Mouse (Mus musculus) intestine, embryonic 16.5 days (tissue): Measurements from ENCODE around the gene Acot8. TPM values are rescaled to one million over a fixed set of nuclear protein-coding genes. Genes with fewer than 3 reads are reported as not detected.
"Not testable (repeated sequence)": the region's sequence is repeated elsewhere in the genome, so short reads cannot be mapped to it uniquely, and the experiment has no call there.

Experiments used
- ATAC-seq: fragments of 200-750 bp; cut with Nextera tagmentation; 2 replicates; pipeline ENCODE4 v1.8.0; 2017; ENCODE audit warnings: moderate TSS enrichment, moderate library complexity
- H3K27ac ChIP-seq: fragments of 300-500 bp; sonication (generic); 2 replicates; pipeline ENCODE4 v1.5.1; 2014; ENCODE audit warnings: mild to moderate bottlenecking, low read length
- H3K27me3 ChIP-seq: fragments of 300-500 bp; sonication (generic); replicated peaks from 2 replicates; pipeline ENCODE4 v1.6.1; 2014; ENCODE audit warnings: low read length, control low read depth, mixed read lengths; ENCODE audit not compliant: control insufficient read depth, insufficient read depth
- H3K36me3 ChIP-seq: fragments of 300-500 bp; sonication (generic); 2 replicates; pipeline ENCODE4 v1.6.1; 2014; ENCODE audit warnings: low read length, control low read depth; ENCODE audit not compliant: control insufficient read depth, insufficient read depth
- H3K4me1 ChIP-seq: fragments of 300-500 bp; sonication (generic); 2 replicates; pipeline ENCODE4 v1.6.1; 2014; ENCODE audit warnings: low read length, control low read depth, mixed read lengths; ENCODE audit not compliant: control insufficient read depth, insufficient read depth
- H3K4me2 ChIP-seq: fragments of 300-500 bp; sonication (generic); 2 replicates; pipeline ENCODE4 v1.6.1; 2014; ENCODE audit warnings: low read depth, low read length, control low read depth
- H3K4me3 ChIP-seq: fragments of 300-500 bp; sonication (generic); 2 replicates; pipeline ENCODE4 v1.5.1; 2014; ENCODE audit warnings: mild to moderate bottlenecking, low read length
- H3K9ac ChIP-seq: fragments of 300-500 bp; sonication (generic); 2 replicates; pipeline ENCODE4 v1.6.1; 2014; ENCODE audit warnings: low read depth, low read length
- H3K9me3 ChIP-seq: fragments of 300-500 bp; sonication (generic); 2 replicates; pipeline ENCODE4 v1.6.1; 2016; ENCODE audit warnings: low read length, control low read depth; ENCODE audit not compliant: control insufficient read depth
- WGBS: fragments of 180-500 bp; shearing (Covaris S2); extraction: QIAGEN DNeasy Blood & Tissue Kit; methylation state at CpG from one replicate; pipeline ENCODE4 v1.1.7; 2014; 5-methylcytosine and 5-hydroxymethylcytosine counted together
- polyA plus RNA-seq: library from polyadenylated mRNA; unstranded; fragments of >200 nt; fragmentation: Nextera tagmentation; extraction: Ambion mirVana; gene quantifications from 2 replicates; pipeline ENCODE4 v1.2.1, GENCODE M21; 2015

Acot8 gene
- polyA plus RNA-seq, 1 experiment from 2014 or later = 37.5 TPM

GRCm38 (mm10) chr2:164800252-164801004 is 4.3 kb downstream of the Acot8 start:
- no peak for ATAC-seq
- H3K9me3 ChIP-seq = no peaks in the 10 kb centered on the region
- peaks cover 9% of the 10 kb centered on the region for H3K4me1 ChIP-seq
- no peak overlapping the region for H3K27ac ChIP-seq
- no peak overlapping the region for H3K4me3 ChIP-seq
- H3K9ac ChIP-seq = no peak overlapping the region
- no peak overlapping the region for H3K4me2 ChIP-seq
- H3K27me3 ChIP-seq = no peaks in the 10 kb centered on the region
- peaks cover 6% of the 10 kb centered on the region for H3K36me3 ChIP-seq
- WGBS = 88% methylated on average over 13 of the region's 13 CpGs

GRCm38 (mm10) chr2:164798554-164798953 is 6.1 kb downstream of the Acot8 start:
- not testable (repeated sequence) for ATAC-seq, H3K9me3 ChIP-seq, H3K4me2 ChIP-seq, H3K4me1 ChIP-seq, H3K27me3 ChIP-seq, H3K27ac ChIP-seq, H3K36me3 ChIP-seq, H3K4me3 ChIP-seq, H3K9ac ChIP-seq
- 77% methylated on average over 6 of the region's 6 CpGs for WGBS

GRCm38 (mm10) chr2:164795868-164796267 is 8.8 kb downstream of the Acot8 start:
- no peaks in the 10 kb centered on the region for H3K27me3 ChIP-seq
- H3K9ac ChIP-seq = no peak overlapping the region
- WGBS = 80% methylated on average over 4 of the region's 4 CpGs
- peaks cover 3% of the 10 kb centered on the region for H3K4me1 ChIP-seq
- no peak overlapping the region for H3K4me2 ChIP-seq
- H3K27ac ChIP-seq = no peak overlapping the region
- peaks cover 23% of the 10 kb centered on the region for H3K36me3 ChIP-seq
- H3K4me3 ChIP-seq = no peak overlapping the region
- H3K9me3 ChIP-seq = no peaks in the 10 kb centered on the region
- no peak for ATAC-seq

- H3K9me3 ChIP-seq = no peaks in the 10 kb centered on the region
- no peak overlapping the region for H3K4me2 ChIP-seq
- H3K4me3 ChIP-seq = no peak overlapping the region
- peak; percentile 59 for ATAC-seq
- H3K9ac ChIP-seq = no peak overlapping the region
- H3K4me1 ChIP-seq = peaks cover 3% of the 10 kb centered on the region
- H3K36me3 ChIP-seq = peaks cover 23% of the 10 kb centered on the region; the same call in 1 of the 2 replicates
- no peak overlapping the region for H3K27ac ChIP-seq
- 37% methylated on average over 5 of the region's 5 CpGs for WGBS
- H3K27me3 ChIP-seq = no peaks in the 10 kb centered on the region
Measured at GRCm38 (mm10) chr2:164794293-164794692, 10.4 kb downstream of the Acot8 start.

GRCm38 (mm10) chr2:164793772-164794171 is 10.9 kb downstream of the Acot8 start:
- Histone ChIP-seq H3K9me3 (no peaks in the 10 kb centered on the region), H3K4me1 (peaks cover 6% of the 10 kb centered on the region), H3K27ac (no peak overlapping the region), H3K4me3 (no peak overlapping the region), H3K27me3 (no peaks in the 10 kb centered on the region), H3K4me2 (no peak overlapping the region), H3K36me3 (peaks cover 23% of the 10 kb centered on the region; the same call in 1 of the 2 replicates), H3K9ac (no peak overlapping the region)
- ATAC-seq = no peak
- WGBS = 91% methylated on average over 2 of the region's 2 CpGs

- H3K9me3 ChIP-seq = no peaks in the 10 kb centered on the region
- peaks cover 26% of the 10 kb centered on the region; the same call in 1 of the 2 replicates for H3K36me3 ChIP-seq
- ATAC-seq = 0 out of 2 replicates have a peak, but pooled peaks have one; percentile 16
- no peak overlapping the region for H3K4me3 ChIP-seq
- peaks cover 11% of the 10 kb centered on the region for H3K4me1 ChIP-seq
- H3K4me2 ChIP-seq = no peak overlapping the region
- 69% methylated on average over 3 of the region's 3 CpGs for WGBS
- H3K27ac ChIP-seq = no peak overlapping the region
- no peak overlapping the region for H3K9ac ChIP-seq
- H3K27me3 ChIP-seq = no peaks in the 10 kb centered on the region
Measured at GRCm38 (mm10) chr2:164793236-164793635, 11.4 kb downstream of the Acot8 start.

GRCm38 (mm10) chr2:164792400-164793190 is 12.1 kb downstream of the Acot8 start:
- H3K9ac ChIP-seq = no peak overlapping the region; the same call in 1 of the 2 replicates
- no peak overlapping the region for H3K4me3 ChIP-seq
- H3K27ac ChIP-seq = peak overlapping the region; percentile 28
- H3K36me3 ChIP-seq = peaks cover 26% of the 10 kb centered on the region; the same call in 1 of the 2 replicates
- peaks cover 12% of the 10 kb centered on the region for H3K4me1 ChIP-seq
- H3K27me3 ChIP-seq = no peaks in the 10 kb centered on the region
- H3K4me2 ChIP-seq = no peak overlapping the region
- peak; percentile 6; the same call in 1 of the 2 replicates for ATAC-seq
- no peaks in the 10 kb centered on the region for H3K9me3 ChIP-seq
- WGBS = 89% methylated on average over 12 of the region's 12 CpGs

GRCm38 (mm10) chr2:164791841-164792261 is 12.8 kb downstream of the Acot8 start:
- 87% methylated on average over 18 of the region's 18 CpGs for WGBS
- Histone ChIP-seq H3K36me3 (peaks cover 24% of the 10 kb centered on the region; the same call in 1 of the 2 replicates), H3K9ac (peak overlapping the region; percentile 19; the same call in 1 of the 2 replicates), H3K4me1 (peaks cover 16% of the 10 kb centered on the region), H3K27ac (peak overlapping the region; percentile 28; the same call in 1 of the 2 replicates), H3K4me3 (no peak overlapping the region), H3K4me2 (no peak overlapping the region), H3K9me3 (no peaks in the 10 kb centered on the region), H3K27me3 (no peaks in the 10 kb centered on the region)
- ATAC-seq = no peak

GRCm38 (mm10) chr2:164790451-164790850 is 14.2 kb downstream of the Acot8 start:
- H3K4me1 ChIP-seq = peaks cover 20% of the 10 kb centered on the region
- no peak overlapping the region for H3K9ac ChIP-seq
- no peaks in the 10 kb centered on the region for H3K27me3 ChIP-seq
- H3K36me3 ChIP-seq = peaks cover 22% of the 10 kb centered on the region; the same call in 1 of the 2 replicates
- no peak overlapping the region for H3K4me2 ChIP-seq
- no peaks in the 10 kb centered on the region for H3K9me3 ChIP-seq
- WGBS = 64% methylated on average over 4 of the region's 4 CpGs
- no peak overlapping the region for H3K4me3 ChIP-seq
- no peak overlapping the region for H3K27ac ChIP-seq
- no peak for ATAC-seq
